Mouse (Mus musculus) hindbrain, embryonic 11.5 days (tissue): ENCODE data around the gene Bcl2. TPM values are rescaled to one million over a fixed set of nuclear protein-coding genes. Genes with fewer than 3 reads are reported as not detected.

Experiments used
- ATAC-seq: fragments of 200-750 bp; cut with Nextera tagmentation; 2 replicates; pipeline ENCODE4 v1.8.0; 2017; ENCODE audit warnings: mild to moderate bottlenecking, moderate TSS enrichment, moderate library complexity; ENCODE audit not compliant: low FRiP score
- DNase-seq: peaks from one replicate; pipeline ENCODE4 v3.0.0-alpha.2; 2015; ENCODE audit warnings: low spot score
- H3K27ac ChIP-seq: fragments of 300-500 bp; sonication (generic); 2 replicates; pipeline ENCODE4 v1.5.1; 2014; ENCODE audit warnings: mild to moderate bottlenecking, low read depth, low read length
- H3K27me3 ChIP-seq: fragments of 300-500 bp; sonication (generic); 2 replicates; pipeline ENCODE4 v1.6.1; 2014; ENCODE audit warnings: mild to moderate bottlenecking, low read length, moderate library complexity, mixed read lengths; ENCODE audit not compliant: control insufficient read depth, insufficient read depth
- H3K36me3 ChIP-seq: fragments of 300-500 bp; sonication (generic); 2 replicates; pipeline ENCODE4 v1.6.1; 2014; ENCODE audit warnings: mild to moderate bottlenecking, low read length, moderate library complexity, mixed read lengths; ENCODE audit not compliant: control insufficient read depth, insufficient read depth
- H3K4me1 ChIP-seq: fragments of 300-500 bp; sonication (generic); replicated peaks from 2 replicates; pipeline ENCODE4 v1.6.1; 2014; ENCODE audit warnings: low read length, mixed read lengths; ENCODE audit not compliant: control insufficient read depth, insufficient read depth
- H3K4me2 ChIP-seq: fragments of 300-500 bp; sonication (generic); replicated peaks from 2 replicates; pipeline ENCODE4 v1.6.1; 2014; ENCODE audit warnings: mild to moderate bottlenecking, low read depth, low read length
- H3K4me3 ChIP-seq: fragments of 300-500 bp; sonication (generic); 2 replicates; pipeline ENCODE4 v1.5.1; 2014; ENCODE audit warnings: low read depth, low read length
- H3K9ac ChIP-seq: fragments of 300-500 bp; sonication (generic); 2 replicates; pipeline ENCODE4 v1.6.1; 2014; ENCODE audit warnings: low read depth, low read length
- H3K9me3 ChIP-seq: fragments of 300-500 bp; sonication (generic); 2 replicates; pipeline ENCODE4 v1.6.1; 2016; ENCODE audit warnings: low read length; ENCODE audit not compliant: control insufficient read depth
- WGBS: fragments of 180-500 bp; shearing (Covaris S2); extraction: QIAGEN DNeasy Blood & Tissue Kit; methylation state at CpG from one replicate; pipeline ENCODE4 v1.1.7; 2014; 5-methylcytosine and 5-hydroxymethylcytosine counted together
- polyA plus RNA-seq: library from polyadenylated mRNA; unstranded; fragments of >200 nt; fragmentation: Nextera tagmentation; extraction: Ambion mirVana; gene quantifications from 2 replicates; pipeline ENCODE4 v1.2.1, GENCODE M21; 2014

The Bcl2 gene
- polyA plus RNA-seq, 1 experiment from 2014 or later, result 6.9 TPM

DNA sequence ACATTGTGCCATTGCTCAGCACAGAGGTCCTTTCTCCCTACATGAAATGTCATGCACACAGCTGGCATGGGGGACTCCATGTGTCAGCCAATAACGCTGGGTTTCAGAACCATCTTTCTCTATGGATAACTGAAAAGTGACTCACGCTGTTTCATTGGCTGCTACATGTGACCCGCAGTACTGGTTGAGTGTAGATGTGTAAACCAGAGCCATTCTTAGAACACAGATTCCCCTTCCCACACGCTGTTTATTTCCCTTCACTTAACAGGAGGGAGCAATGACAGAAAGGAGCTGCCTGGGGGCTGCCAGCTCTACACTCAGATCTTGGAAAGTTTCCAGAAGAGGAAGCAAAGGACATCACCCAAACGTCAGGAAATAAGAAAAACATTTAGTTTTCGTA is 143.7 kb downstream of the Bcl2 start:
- DNase-seq (no peak), ATAC-seq (no peak)
- Histone ChIP-seq H3K4me1 (no peaks in the 10 kb centered on the region), H3K27ac (no peak overlapping the region), H3K4me3 (no peak overlapping the region), H3K9ac (no peak overlapping the region), H3K36me3 (no peaks in the 10 kb centered on the region), H3K9me3 (no peaks in the 10 kb centered on the region), H3K27me3 (no peaks in the 10 kb centered on the region), H3K4me2 (no peak overlapping the region)
- 81% methylated on average over 6 of the region's 6 CpGs for WGBS

- no peak overlapping the region for H3K9ac ChIP-seq
- DNase-seq (no peak), ATAC-seq (no peak)
- no peak overlapping the region for H3K27ac ChIP-seq
- H3K9me3 ChIP-seq, result no peaks in the 10 kb centered on the region
- no peaks in the 10 kb centered on the region for H3K27me3 ChIP-seq
- H3K4me1 ChIP-seq, result no peaks in the 10 kb centered on the region
- no peaks in the 10 kb centered on the region for H3K36me3 ChIP-seq
- WGBS, result 88% methylated on average over 6 of the region's 6 CpGs
- no peak overlapping the region for H3K4me2 ChIP-seq
- H3K4me3 ChIP-seq, result no peak overlapping the region
Measured at GRCm38 (mm10) chr1:106569674-106570073, 144.4 kb downstream of the Bcl2 start.

- no peak for ATAC-seq
- H3K9me3 ChIP-seq, result no peaks in the 10 kb centered on the region
Measured at GRCm38 (mm10) chr1:106568868-106569267, 145.2 kb downstream of the Bcl2 start.

DNA sequence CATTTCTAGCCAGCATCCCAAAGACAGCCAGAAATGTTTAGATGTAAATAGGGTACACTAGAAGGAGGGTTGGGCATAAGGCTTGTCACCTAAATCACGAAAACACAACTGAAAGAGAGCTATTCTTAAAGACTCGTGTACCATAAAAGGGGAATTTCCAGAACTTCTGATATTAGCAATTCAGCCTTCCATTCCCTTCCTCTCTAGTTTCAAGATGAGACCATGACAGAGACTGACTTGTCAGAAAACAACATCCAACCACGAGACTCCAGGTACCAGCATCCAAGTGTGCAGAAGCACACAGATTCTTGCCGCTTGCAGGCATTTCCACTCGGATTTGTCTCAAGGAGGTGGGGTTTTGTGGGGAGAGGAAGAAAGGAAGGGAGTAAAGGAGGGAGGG is 146.6 kb downstream of the Bcl2 start:
- no peak for DNase-seq

More at GRCm38 (mm10) chr1:106568868-106569267, 145.2 kb downstream of the Bcl2 start:
- Histone ChIP-seq H3K36me3 (no peaks in the 10 kb centered on the region), H3K4me2 (no peak overlapping the region), H3K4me3 (no peak overlapping the region), H3K27ac (no peak overlapping the region), H3K4me1 (no peaks in the 10 kb centered on the region), H3K27me3 (no peaks in the 10 kb centered on the region), H3K9ac (no peak overlapping the region)
- WGBS, result 74% methylated on average over 3 of the region's 3 CpGs
- DNase-seq, result no peak

GRCm38 (mm10) chr1:106566120-106567086 is 147.7 kb downstream of the Bcl2 start:
- no peaks in the 10 kb centered on the region for H3K27me3 ChIP-seq
- H3K9ac ChIP-seq, result no peak overlapping the region
- H3K4me1 ChIP-seq, result no peaks in the 10 kb centered on the region
- H3K27ac ChIP-seq, result no peak overlapping the region
- DNase-seq (no peak), ATAC-seq (no peak)
- no peaks in the 10 kb centered on the region for H3K36me3 ChIP-seq
- H3K4me2 ChIP-seq, result no peak overlapping the region
- WGBS, result 86% methylated on average over 6 of the region's 6 CpGs
- no peak overlapping the region for H3K4me3 ChIP-seq
- H3K9me3 ChIP-seq, result no peaks in the 10 kb centered on the region

More for the DNA sequence above, 146.6 kb downstream of the Bcl2 start:
- Histone ChIP-seq H3K4me3 (no peak overlapping the region), H3K9me3 (no peaks in the 10 kb centered on the region), H3K27ac (no peak overlapping the region), H3K4me1 (no peaks in the 10 kb centered on the region), H3K4me2 (no peak overlapping the region), H3K27me3 (no peaks in the 10 kb centered on the region), H3K36me3 (no peaks in the 10 kb centered on the region), H3K9ac (no peak overlapping the region)
- ATAC-seq, result no peak
- WGBS, result 75% methylated on average over 5 of the region's 5 CpGs

- ATAC-seq (no peak), DNase-seq (no peak)
- Histone ChIP-seq H3K4me3 (no peak overlapping the region), H3K27me3 (no peaks in the 10 kb centered on the region), H3K36me3 (no peaks in the 10 kb centered on the region), H3K4me1 (no peaks in the 10 kb centered on the region), H3K9me3 (no peaks in the 10 kb centered on the region), H3K9ac (no peak overlapping the region), H3K4me2 (no peak overlapping the region), H3K27ac (no peak overlapping the region)
- 87% methylated on average over 4 of the region's 4 CpGs for WGBS
Measured at GRCm38 (mm10) chr1:106565238-106565637, 148.8 kb downstream of the Bcl2 start.

DNA sequence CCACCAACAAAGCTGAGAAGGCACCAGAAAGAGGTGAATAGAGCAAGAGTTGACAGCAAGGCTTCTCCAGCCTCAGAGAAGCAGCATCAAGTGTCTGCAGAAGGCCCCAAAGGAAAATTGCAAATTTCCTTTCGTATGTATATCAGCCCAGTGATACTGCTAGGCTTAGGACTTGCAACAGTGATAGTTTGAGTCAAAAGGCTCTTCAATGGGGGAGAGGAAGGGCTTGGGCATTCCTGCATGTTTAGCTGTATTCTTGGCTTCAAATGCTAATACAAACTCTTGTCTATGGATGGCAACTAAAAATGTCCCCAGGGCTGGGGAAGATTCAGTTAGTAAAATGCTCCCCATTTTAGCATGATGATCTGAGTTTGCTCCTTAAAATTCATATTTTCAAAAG is 149.6 kb downstream of the Bcl2 start:
- Histone ChIP-seq H3K4me2 (no peak overlapping the region), H3K9ac (no peak overlapping the region), H3K9me3 (no peaks in the 10 kb centered on the region), H3K4me1 (no peaks in the 10 kb centered on the region), H3K36me3 (no peaks in the 10 kb centered on the region), H3K27ac (no peak overlapping the region), H3K27me3 (no peaks in the 10 kb centered on the region), H3K4me3 (no peak overlapping the region)
- ATAC-seq, result no peak
- WGBS, result 69% methylated on average over 1 of the region's 1 CpGs
- DNase-seq, result no peak

DNA sequence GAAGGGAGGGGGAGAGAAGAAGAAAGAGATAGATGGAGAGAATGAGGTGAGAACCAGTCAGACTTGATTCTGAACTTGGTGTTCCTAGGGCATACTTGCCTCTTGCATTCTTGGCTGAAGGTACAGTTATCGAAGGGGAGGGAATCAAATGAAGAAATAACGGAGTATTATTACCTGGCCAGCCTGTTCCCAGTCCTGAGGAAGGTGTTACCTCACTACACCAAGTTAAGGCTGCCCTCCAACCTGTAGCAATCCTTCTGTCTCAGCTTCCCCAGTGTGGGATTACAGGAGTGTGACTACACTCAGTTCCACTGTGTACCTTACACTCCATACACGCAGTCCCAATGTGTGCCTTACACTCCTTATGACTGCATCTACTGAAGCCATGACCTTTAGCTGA is 151.3 kb downstream of the Bcl2 start:
- Histone ChIP-seq H3K27me3 (no peaks in the 10 kb centered on the region), H3K4me3 (no peak overlapping the region), H3K4me2 (no peak overlapping the region), H3K9ac (no peak overlapping the region), H3K36me3 (no peaks in the 10 kb centered on the region), H3K4me1 (no peaks in the 10 kb centered on the region), H3K9me3 (no peaks in the 10 kb centered on the region), H3K27ac (no peak overlapping the region)
- 93% methylated on average over 3 of the region's 3 CpGs for WGBS
- ATAC-seq, result no peak
- no peak for DNase-seq
